Mouse (Mus musculus) embryo, embryonic 11.5 days (tissue): Measurements from ENCODE around the gene Bora.

Experiments used
- DNase-seq: peaks from one replicate; pipeline ENCODE4 v3.0.0-alpha.2; 2012; ENCODE audit warnings: low read depth, low spot score

Bora gene

DNA sequence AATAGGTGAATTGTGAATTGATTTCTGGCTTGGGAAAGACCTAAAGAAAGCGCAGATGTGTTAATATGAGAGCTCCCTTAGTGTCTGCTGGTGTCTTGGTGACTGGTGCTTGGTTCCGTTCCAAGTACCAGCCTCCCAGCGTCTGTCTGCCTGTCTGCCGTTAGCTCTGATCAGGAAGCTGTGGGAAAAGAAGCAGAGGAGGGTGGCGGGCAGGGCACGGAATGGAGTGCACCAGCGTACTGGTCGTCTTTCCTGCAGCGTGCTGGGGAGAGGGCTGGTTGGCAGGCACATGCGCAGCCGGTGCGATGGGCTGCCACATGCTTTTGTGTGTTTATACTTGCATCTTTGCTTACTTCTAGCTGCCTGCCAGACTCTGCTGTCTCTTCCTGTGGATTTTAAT, 14.6 kb downstream of the Bora start:
- DNase-seq: no peak

DNA sequence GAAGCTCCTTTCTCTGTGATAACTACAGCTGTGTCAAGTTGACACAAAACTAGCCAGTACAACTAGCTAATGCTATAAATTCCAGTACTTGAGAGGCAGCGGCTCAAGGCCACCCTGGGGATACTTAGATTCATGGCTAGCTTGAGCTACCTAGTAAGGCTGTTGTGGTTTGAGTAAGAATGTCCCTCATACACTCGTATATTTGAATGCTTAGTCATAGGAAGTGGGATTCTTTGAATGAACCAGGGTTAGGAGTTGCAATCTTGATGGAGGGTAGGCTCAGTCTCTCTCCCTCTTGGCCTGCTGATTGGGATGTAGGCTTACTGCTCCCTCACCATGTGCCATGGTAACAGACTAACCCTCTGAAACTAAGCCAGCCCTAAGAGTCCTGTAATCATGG, 17.1 kb downstream of the Bora start:
- no peak for DNase-seq

DNA sequence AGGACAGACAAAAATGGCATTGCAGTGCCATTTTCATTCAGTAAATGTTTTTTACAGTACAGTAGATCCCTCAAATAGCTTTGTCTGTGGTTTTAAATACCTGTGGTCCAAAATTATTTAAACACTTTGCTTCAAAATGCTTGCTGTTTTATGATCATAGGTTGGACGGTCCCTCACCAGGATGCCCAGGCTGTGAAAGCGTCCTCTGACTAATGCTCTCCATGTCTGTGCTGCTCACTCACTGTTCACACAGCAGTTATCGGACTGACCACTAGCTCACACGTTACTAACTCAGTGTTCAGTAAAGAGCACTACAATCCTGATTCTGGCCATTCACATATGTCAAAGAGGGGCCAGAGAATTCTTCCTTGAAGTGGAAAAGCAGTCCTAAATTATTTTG, 25.1 kb downstream of the Bora start:
- DNase-seq: no peak

DNA sequence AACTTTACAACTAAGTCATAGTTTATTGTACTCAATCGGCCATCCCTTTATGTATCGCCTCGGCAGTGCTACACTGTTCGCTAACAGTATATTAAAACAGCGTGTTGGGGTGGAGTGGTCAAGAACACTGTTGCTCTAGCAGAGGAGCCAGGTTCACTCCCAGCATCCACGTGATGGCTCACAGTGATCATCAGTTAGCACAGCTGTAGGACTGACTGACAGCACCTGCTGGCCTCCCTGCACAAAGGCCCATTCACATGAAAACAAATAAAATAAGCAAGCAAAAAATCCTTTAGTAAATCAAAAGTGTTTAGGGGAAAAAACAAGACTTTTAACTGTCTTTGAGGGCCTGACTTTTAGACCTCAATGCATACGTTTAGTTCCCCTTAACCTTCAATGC, 42.9 kb downstream of the Bora start:
- no peak for DNase-seq

DNA sequence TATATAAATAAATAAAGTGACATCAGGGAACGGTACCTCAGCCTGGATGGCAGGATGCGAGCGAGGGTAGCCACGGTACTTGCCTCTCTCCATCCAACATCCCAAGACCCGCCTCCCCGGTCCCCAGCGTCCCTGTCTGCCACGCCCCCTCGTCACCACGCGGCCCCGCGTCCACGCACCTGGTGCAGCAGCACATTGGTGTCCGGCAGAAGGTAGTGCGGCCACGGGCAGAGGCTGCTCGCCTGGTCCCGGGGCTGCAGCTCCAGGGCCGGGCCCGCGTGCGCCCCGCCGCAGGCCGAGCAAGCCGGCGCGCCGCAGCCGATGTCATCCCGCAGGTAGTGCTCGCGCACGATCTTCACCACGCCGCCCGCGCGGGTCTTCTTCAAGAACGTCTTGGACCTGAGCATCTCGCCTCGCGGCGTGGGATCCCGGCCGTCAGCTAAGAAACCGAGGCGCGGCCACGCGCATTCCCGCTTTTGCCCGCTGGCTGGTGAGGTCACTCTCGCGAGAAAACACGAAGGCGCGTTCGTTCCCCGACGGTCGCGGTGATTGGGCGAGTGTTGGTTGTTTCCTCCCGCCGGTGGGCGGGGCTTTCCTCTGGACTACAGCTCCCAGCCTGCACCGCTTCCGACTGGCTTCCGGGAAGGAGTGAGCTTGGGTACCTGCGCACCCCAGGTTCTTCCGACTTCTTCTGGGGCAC, 53.4 kb downstream of the Bora start, which contains the start of the genes Pibf1 and Dis3:
Pibf1 (plus strand) TSS at position 158 of the 700 bp plus-strand sequence.
Dis3 (minus strand) TSS at position 504 of the 700 bp plus-strand sequence.
- DNase-seq: peak; percentile 99

DNA sequence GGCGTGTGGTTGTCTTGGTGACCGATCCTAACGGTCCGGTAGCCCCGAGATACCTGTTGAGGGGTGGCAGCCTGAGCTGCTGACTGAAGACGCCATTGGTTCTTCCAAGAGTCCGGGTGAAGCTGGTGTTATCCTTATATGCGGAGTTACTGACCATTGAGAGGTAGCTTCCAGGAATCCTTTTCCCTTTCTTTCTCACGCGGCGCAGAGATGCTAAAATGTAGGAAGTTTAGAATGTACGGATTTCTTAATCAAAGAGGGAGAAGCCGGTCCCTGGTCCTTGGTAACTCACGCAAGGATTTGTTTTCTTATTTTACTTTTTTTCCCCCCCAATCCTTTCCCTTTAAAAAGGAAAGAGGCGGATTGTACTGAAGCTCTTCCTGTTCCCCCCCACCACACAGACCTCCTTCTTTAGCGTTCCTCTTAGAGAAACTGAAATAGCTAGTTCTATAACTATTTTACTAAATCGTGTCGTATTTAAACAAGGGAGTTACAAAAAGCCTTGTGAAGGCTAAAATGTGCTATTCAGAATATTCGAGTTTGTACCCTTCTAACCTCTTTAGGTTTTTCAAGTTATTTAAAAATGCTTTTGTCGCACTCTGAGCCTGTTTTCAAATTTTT, 54.1 kb downstream of the Bora start:
- DNase-seq: no peak

DNA sequence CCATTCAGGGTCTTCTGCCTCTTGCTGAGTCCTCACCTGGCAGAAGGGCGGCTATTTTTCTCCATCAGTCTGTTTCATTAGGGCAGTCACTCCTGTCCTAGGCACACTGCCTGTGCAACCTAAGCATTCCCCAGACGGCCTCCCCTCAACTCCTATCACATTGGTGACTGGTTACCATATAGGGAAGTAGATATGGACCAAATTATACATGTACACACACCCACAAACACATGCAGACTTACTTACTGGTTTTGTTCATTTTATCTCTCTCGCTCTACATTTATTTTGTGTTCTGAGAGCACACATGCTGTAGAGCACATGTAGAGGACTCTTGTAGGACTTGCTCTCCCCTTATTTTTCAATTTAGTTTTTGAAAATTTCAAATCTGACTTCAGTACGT, 57.0 kb downstream of the Bora start:
- no peak for DNase-seq

DNA sequence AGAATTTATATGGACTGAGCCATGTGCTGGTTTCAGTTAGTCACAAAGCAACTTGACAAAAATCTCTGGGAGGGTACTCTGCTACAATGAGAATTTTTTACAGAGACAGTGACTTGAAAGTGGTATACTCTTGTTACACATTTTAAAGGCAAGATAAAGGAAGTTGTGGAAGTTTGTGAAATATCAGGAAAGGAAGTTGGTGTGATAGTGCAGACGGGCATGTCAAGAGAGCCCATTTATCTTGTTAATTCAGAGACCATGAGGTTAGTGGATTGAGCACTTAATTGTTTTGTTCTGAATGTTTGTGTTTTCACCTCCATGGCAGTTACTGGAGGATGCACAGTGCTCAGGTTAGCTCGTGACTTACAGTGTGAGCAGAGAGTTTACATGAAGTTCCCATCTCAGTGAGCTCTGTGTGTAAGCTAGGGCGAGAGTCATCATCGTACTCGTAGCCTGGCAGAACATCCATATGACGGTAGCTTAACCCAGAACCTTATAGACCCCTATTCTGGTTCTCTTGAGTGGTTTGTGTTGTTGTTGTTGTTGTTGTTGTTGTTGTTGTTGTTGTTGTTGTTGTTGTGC, 58.6 kb downstream of the Bora start:
- no peak for DNase-seq

DNA sequence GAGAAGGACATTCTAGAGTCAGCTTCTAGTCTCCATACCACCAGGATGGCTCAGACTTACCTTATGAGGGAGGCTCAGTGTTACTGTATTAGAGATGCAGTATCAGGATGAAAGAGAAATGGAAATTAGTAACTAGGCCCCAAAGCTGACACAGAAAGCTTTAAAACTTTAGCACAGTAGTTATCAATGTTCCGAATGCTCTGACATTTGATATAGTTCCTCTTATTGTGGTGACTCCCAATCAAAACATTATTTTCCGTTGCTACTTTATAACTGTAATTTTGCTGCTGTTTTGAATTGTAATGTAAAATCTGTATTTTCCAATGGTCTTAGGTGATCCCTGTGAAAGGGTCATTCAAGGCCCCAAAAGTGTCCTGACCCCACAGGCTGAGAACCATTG, 60.6 kb downstream of the Bora start:
- DNase-seq: no peak

DNA sequence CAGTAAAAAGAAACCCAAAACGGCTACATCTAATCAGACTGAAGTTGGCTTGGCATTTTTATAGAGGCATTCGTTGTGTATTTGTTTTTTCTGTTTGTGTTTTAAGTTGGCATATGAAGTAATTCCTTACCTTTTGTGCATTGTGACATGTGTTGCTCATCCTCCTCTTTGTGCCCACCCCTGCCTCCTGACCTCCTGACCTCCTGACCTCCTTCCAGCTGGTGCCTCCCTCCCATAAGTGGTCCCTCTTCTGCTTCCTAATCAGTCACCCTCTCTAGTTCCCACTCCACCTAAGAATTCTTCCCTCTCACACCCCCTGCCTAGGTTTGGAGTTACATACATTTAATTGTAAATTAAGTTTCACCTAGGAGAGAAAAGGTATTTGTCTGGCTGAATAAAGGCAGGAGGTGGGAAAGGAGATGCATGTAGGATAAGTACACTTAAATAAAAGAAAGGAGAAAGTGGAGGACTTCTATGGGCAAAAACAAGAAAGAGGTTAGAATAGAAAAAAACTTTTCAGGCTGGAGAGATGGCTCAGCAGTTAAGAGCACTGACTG, 61.7 kb downstream of the Bora start:
- DNase-seq: no peak

DNA sequence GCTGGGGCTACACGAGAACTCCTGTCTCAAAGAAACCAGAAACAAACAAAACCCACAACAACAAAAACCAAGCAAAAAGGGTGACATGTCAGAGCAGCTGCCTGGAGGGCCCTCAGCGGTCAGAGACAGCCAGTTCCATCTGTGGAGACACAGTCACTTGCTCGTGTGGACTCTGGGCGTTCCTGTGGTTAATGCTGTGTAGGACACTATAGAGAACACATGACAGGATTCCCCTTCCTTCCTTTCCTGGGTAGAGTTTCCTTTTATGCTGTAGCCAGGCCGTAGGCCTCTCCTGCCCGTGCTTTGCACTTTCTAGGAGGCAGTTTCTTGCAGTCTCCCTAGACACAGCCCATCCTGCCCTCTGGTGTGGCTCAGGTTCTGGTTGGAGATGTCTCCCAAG, 62.7 kb downstream of the Bora start:
- DNase-seq: no peak

DNA sequence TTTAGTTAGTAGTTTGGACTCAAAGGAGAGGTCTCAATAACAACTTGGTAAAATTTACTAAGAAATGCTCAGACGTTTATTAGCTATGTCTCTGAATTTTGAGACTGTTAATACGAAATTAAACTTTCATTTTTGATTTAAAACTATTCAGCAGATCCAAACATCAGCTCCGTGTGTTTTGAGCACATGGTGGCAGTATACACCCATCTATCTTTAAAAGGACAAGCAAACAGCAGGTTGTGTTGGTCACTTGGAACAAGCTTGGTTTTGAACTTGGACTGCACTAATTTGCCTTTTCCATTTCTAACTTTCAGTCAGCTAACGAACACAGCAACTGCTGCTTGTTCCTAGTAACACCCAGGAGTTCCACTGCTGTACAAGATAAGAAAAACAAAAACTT, 71.6 kb downstream of the Bora start:
- no peak for DNase-seq

DNA sequence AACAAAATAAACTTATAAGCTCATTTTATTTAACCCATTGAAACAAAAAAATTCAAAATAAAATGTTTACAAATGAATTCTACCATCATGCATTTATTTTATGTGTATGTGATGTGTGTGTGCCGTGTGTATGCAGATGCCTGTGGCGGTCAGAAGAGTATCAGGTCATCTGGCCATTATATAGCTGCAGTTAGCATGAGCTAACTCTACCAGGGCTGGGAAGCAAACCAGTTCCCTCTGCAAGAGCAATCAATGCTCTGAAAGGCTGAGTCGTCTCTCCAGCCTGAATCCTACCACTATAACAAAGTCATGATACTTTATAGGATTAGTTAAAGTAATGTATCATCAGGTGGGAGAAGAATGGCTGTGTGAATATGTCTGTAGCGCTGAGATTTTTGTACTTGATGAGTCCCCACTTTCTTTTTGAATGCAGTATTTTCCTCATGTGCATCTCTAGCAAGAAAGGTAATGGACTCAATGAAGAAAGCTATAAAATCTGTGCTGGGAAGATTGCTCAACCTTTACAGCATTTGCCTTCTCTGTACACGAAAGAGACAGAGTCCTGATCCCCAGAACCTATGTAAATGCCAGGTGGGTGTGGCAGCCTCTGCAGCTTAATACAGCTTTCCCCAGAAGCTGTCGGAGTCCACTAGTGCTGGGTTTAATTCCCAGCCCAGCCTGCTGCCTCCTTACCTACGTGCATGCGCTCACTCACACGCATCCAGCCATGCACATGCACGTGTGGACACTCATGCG, 75.7 kb downstream of the Bora start:
- DNase-seq: no peak

DNA sequence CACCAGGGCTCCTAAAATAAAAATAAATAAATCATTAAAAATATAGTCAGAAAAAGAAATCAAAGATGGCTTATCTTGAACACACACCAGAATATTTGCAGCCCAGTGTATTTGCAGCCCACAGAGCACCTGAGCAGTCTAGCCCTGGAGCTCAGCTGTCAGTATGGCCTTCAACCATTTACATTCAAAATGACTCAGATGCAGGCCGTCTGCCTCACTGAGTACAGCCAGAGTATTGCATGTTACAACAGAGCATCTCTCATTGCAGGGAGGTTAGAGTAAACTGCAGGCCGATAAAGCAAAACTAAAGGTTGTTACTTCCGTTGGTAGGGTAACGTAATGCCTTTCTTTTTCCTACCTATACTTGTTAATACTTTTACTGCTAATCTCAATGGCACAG, 78.1 kb downstream of the Bora start:
- DNase-seq: no peak
